Mouse (Mus musculus): Measurements from ENCODE around the gene Mfsd14a. TPM values are rescaled to one million over a fixed set of nuclear protein-coding genes. Genes with fewer than 3 reads are reported as not detected.

Gene Mfsd14a
- 66.9 to 85.1 TPM (median 74.6 TPM) in 4 replicates for total RNA-seq (2023; ENCODE audit: inconsistent age)

GRCm38 (mm10) chr3:116662463-116662863, at the start of gene Mfsd14a:
TSS of gene Mfsd14a (minus strand) at chr3:116662677.

GRCm38 (mm10) chr3:116681160-116681559, 18.7 kb upstream of the Mfsd14a start, which contains the start of gene Gm43191:
TSS of gene Gm43191 (minus strand) at chr3:116681260.

GRCm38 (mm10) chr3:116614295-116614892, 48.1 kb downstream of the Mfsd14a start, which contains the start of gene Trmt13:
TSS of gene Trmt13 (minus strand) at chr3:116614587.

GRCm38 (mm10) chr3:116594728-116595602, 67.5 kb downstream of the Mfsd14a start, which contains the start of gene Sass6:
TSS of gene Sass6 (plus strand) at chr3:116594982.

Other genes with a start within 250 kb of the Mfsd14a start
- 28.8 to 43.3 TPM (median 31.2 TPM) in 4 replicates for gene Cdc14a, start 238.6 kb downstream of the Mfsd14a start, total RNA-seq (2023; ENCODE audit: inconsistent age)
- 28.7 to 31.7 TPM (median 30.7 TPM) in 4 replicates for gene Rtca, start 154.5 kb downstream of the Mfsd14a start, total RNA-seq (2023; ENCODE audit: inconsistent age)
- gene Dbt, start 149.6 kb downstream of the Mfsd14a start, total RNA-seq (2023; ENCODE audit: inconsistent age), result 11.4 to 18.3 TPM (median 12.9 TPM) in 4 replicates
- gene Lrrc39, start 99.7 kb downstream of the Mfsd14a start, total RNA-seq (2023; ENCODE audit: inconsistent age), result not detected in 4 replicates
- gene Sass6, start 67.7 kb downstream of the Mfsd14a start, total RNA-seq (2023; ENCODE audit: inconsistent age), result 10.6 to 12.6 TPM (median 10.9 TPM) in 4 replicates
- 34.9 to 40.1 TPM (median 36.7 TPM) in 4 replicates for gene Trmt13, start 48.1 kb downstream of the Mfsd14a start, total RNA-seq (2023; ENCODE audit: inconsistent age)
- gene Gm43191, start 18.6 kb upstream of the Mfsd14a start, total RNA-seq (2023; ENCODE audit: inconsistent age), result not detected in 4 replicates
- gene Slc35a3, start 50.2 kb upstream of the Mfsd14a start, total RNA-seq (2023; ENCODE audit: inconsistent age), result 19.8 to 27.2 TPM (median 25.8 TPM) in 4 replicates
- gene Agl, start 145.5 kb upstream of the Mfsd14a start, total RNA-seq (2023; ENCODE audit: inconsistent age), result 10.4 to 15.4 TPM (median 13.2 TPM) in 4 replicates
- gene Frrs1, start 196.8 kb upstream of the Mfsd14a start, total RNA-seq (2023; ENCODE audit: inconsistent age), result 2.1 to 7.4 TPM (median 3.8 TPM) in 4 replicates